Mouse (Mus musculus) spleen, adult 2 months (tissue): ENCODE results near the gene Iqsec2.

Experiments
- CTCF ChIP-seq: fragments of 200-500 bp; IDR thresholded peaks from 2 replicates; pipeline ENCODE4 v1.5.1; 2011; ENCODE audit warnings: mild to moderate bottlenecking, inconsistent platforms; ENCODE audit not compliant: insufficient read depth, insufficient read length, insufficient replicate concordance; ENCODE audit errors: extremely low read depth
- POLR2A ChIP-seq: fragments of 200-500 bp; IDR thresholded peaks from 2 replicates; pipeline ENCODE4 v1.6.1; 2011; ENCODE audit warnings: low read depth, low read length, inconsistent platforms

- TF ChIP-seq POLR2A (no peak), CTCF (no peak)
Observed at GRCm38 (mm10) chrX:152205486-152205885, 61.4 kb downstream of the Iqsec2 start.
